Mouse (Mus musculus) brown adipose tissue, adult 24 weeks (tissue): Measurements from ENCODE around the gene Cntnap1. TPM values are rescaled to one million over a fixed set of nuclear protein-coding genes. Genes with fewer than 3 reads are reported as not detected.

Experiments used
- H3K27ac ChIP-seq: fragments of 200-500 bp; replicated peaks from 2 replicates; pipeline ENCODE4 v1.5.1; 2012; ENCODE audit warnings: low read depth, mild to moderate bottlenecking, low read length
- H3K4me1 ChIP-seq: fragments of 200-500 bp; 2 replicates; pipeline ENCODE4 v1.6.1; 2012; ENCODE audit warnings: low read length, mixed read lengths; ENCODE audit not compliant: control insufficient read depth, insufficient read depth, insufficient read length
- H3K4me3 ChIP-seq: fragments of 200-500 bp; 2 replicates; pipeline ENCODE4 v1.5.1; 2012; ENCODE audit warnings: low read depth, mild to moderate bottlenecking, low read length, moderate library complexity; ENCODE audit not compliant: insufficient read depth
- polyA plus RNA-seq: library from polyadenylated mRNA; stranded (reverse); fragments of >200 nt; gene quantifications from 2 replicates; pipeline ENCODE4 v1.2.4, GENCODE M21; 2012; ENCODE audit not compliant: missing spikeins, insufficient read depth, insufficient read length

Cntnap1 gene
- polyA plus RNA-seq, 1 experiment: 7.2 TPM

- H3K27ac ChIP-seq: peak overlapping the region; percentile 49
- peaks cover 12% of the 10 kb centered on the region; the same call in 1 of the 2 replicates for H3K4me1 ChIP-seq
Observed at GRCm38 (mm10) chr11:101162301-101162700, 8.0 kb upstream of the Cntnap1 start.

GRCm38 (mm10) chr11:101162772-101163171 is 7.6 kb upstream of the Cntnap1 start:
- peak overlapping the region; percentile 49 for H3K27ac ChIP-seq
- peaks cover 12% of the 10 kb centered on the region; the same call in 1 of the 2 replicates for H3K4me1 ChIP-seq
- H3K4me3 ChIP-seq: no peak overlapping the region

More at GRCm38 (mm10) chr11:101162301-101162700, 8.0 kb upstream of the Cntnap1 start:
- no peak overlapping the region for H3K4me3 ChIP-seq

GRCm38 (mm10) chr11:101163476-101164350 is 6.6 kb upstream of the Cntnap1 start:
- H3K4me3 ChIP-seq: peak overlapping the region; percentile 19; the same call in 1 of the 2 replicates
- peaks cover 15% of the 10 kb centered on the region for H3K4me1 ChIP-seq
- H3K27ac ChIP-seq: 0 out of 2 replicates have a peak overlapping the region, but pooled peaks have one; percentile 6

GRCm38 (mm10) chr11:101164351-101164665 is 6.0 kb upstream of the Cntnap1 start:
- Histone ChIP-seq H3K4me1 (peaks cover 15% of the 10 kb centered on the region), H3K4me3 (no peak overlapping the region; the same call in 1 of the 2 replicates), H3K27ac (no peak overlapping the region)

GRCm38 (mm10) chr11:101164677-101165580 is 5.4 kb upstream of the Cntnap1 start:
- no peak overlapping the region for H3K4me3 ChIP-seq
- H3K4me1 ChIP-seq: peaks cover 15% of the 10 kb centered on the region
- H3K27ac ChIP-seq: no peak overlapping the region

- no peak overlapping the region for H3K4me3 ChIP-seq
- no peak overlapping the region for H3K27ac ChIP-seq
- peaks cover 13% of the 10 kb centered on the region for H3K4me1 ChIP-seq
Observed at GRCm38 (mm10) chr11:101166357-101166756, 4.0 kb upstream of the Cntnap1 start.

- Histone ChIP-seq H3K27ac (no peak overlapping the region), H3K4me3 (no peak overlapping the region), H3K4me1 (peaks cover 6% of the 10 kb centered on the region)
Observed at GRCm38 (mm10) chr11:101167211-101167962, 2.9 kb upstream of the Cntnap1 start.

- Histone ChIP-seq H3K4me1 (peaks cover 8% of the 10 kb centered on the region), H3K4me3 (no peak overlapping the region), H3K27ac (no peak overlapping the region)
Observed at GRCm38 (mm10) chr11:101167963-101168300, 2.4 kb upstream of the Cntnap1 start.

GRCm38 (mm10) chr11:101168301-101168980 is 1.9 kb upstream of the Cntnap1 start:
- Histone ChIP-seq H3K4me1 (peaks cover 9% of the 10 kb centered on the region), H3K4me3 (peak overlapping the region; percentile 82), H3K27ac (0 out of 2 replicates have a peak overlapping the region, but pooled peaks have one; percentile 8)

- Histone ChIP-seq H3K4me3 (peak overlapping the region; percentile 82), H3K4me1 (peaks cover 11% of the 10 kb centered on the region), H3K27ac (peak overlapping the region; percentile 81)
Observed at GRCm38 (mm10) chr11:101169301-101170107, 819 bp upstream of the Cntnap1 start.

- Histone ChIP-seq H3K4me3 (peak within 1 kb of the TSS; percentile 82), H3K4me1 (peaks cover 11% of the 10 kb centered on the region), H3K27ac (peak within 1 kb of the TSS; percentile 81)
Observed at GRCm38 (mm10) chr11:101170811-101171610, 688 bp downstream of the Cntnap1 start, which contains the start of gene Plekhh3. TSS of gene Plekhh3 (minus strand) at chr11:101171351.

GRCm38 (mm10) chr11:101171721-101172433 is 1.6 kb downstream of the Cntnap1 start:
- H3K4me3 ChIP-seq: peak overlapping the region; percentile 72
- H3K27ac ChIP-seq: peak overlapping the region; percentile 74
- peaks cover 11% of the 10 kb centered on the region for H3K4me1 ChIP-seq
